Mouse (Mus musculus) lung, postnatal 14 days (tissue): Measurements from ENCODE around the gene Gga3.

ENCODE experiments used
- DNase-seq: peaks from one replicate; pipeline ENCODE4 v3.0.0; 2021

The Gga3 gene

DNA sequence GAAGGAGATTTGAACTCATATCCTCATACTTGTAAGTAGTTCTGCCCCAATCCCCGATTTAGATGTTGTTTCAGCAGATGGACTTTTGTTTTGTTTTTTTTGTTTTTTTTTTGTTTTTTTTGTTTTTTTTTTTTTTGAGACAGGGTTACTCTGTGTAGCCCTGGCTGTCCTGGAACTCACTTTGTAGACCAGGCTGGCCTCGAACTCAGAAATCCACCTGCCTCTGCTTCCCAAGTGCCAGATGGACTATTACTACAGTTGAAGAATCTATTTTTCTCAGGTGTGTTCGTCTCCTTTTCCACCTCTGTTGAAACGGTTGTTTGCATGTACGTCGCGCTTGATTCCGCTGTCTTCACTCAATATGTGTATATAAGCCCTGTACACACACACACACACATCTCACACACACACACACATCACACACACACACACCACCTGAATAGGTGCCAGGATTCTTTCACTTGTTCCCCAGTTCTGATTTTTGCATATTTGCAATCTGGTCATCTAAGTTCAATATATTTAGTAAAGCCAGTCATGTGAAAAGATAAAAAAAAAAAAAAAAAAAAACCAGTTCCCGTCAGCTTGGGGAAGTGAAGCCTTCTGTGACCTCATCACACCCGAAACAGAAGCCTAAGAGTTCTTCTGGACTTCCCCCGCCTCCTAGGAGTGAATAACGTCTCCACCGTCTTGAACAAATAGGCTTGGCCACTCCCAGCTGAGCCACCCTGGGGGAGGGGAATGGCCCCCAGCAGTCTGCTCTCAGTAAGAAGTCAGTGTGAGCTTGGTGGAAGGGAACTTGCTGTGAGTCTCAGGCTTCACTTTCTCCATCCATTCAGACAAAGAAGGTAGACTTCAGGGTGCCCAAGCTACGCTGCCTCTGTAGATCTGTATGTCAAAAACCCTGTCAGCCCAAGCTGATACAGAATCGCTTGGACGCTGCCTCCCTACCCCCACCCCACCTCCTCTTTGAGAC lies 27.0 kb upstream of the Gga3 start:
- DNase-seq, result peak; percentile 57

- DNase-seq, result no peak
Observed at GRCm38 (mm10) chr11:115629734-115630531, 26.1 kb upstream of the Gga3 start.

GRCm38 (mm10) chr11:115628465-115629101 lies 24.7 kb upstream of the Gga3 start:
- no peak for DNase-seq

- peak; percentile 99 for DNase-seq
Observed at GRCm38 (mm10) chr11:115627705-115628464, 24.0 kb upstream of the Gga3 start, which contains the start of gene Slc25a19. Gene Slc25a19, minus strand, starts transcription at chr11:115628295.

DNA sequence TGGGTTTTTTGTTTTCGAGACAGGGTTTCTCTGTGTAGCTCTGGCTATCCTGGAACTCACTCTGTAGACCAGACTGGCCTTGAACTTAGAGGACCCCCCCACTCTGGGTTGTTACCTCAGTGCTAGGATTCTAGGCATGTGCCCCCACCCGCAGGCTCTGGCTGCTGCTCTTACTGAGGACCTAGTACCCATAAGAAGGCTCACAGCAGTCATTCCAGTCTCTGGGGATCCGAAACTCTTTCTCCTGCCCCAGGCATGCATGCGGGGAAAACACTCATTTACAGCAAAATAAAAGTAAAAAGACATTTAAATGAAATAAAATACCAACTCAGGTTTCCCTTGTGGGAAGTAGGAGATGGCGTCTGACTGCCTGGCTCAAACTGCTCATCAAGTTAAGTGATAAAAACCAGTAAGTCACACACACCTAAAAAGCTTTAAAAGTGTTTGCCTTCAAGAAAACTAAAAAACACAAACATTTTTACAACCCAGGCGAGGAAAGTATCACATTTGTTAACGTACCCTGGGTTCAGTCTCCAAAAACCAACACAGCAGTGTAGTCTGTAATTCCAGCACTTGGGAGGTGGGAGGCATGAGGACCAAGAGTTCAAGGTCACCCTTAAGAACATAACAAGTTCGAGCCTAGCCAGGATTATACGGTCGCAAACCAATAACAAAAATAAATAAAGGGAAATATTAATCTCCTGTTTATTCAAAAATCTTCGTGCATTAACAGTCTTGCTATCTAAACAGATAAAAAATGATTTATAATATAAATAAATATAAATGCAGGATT lies 23.2 kb upstream of the Gga3 start:
- no peak for DNase-seq

GRCm38 (mm10) chr11:115625877-115626276 lies 22.0 kb upstream of the Gga3 start:
- DNase-seq, result no peak

- DNase-seq, result no peak
Observed at GRCm38 (mm10) chr11:115623487-115624070, 19.7 kb upstream of the Gga3 start.

DNA sequence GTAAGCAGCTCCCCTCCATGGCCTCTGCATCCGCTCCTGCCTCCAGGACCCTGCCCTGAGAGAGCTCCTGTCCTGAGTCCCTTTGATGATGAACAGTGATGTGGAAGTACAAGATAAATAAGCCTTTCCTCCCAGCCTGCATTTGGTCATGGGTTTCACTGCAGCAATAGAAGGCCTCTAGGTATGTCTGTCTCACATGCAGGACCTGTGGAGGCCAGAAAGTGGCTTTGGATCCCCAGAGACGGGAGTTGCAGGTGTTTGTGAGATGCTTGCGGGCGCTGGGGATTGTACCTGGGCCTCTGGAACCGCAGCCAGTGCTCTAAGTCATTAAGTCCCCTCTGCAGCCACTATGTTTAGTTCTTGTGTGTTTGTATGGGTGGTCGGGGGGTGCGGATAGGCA lies 16.1 kb upstream of the Gga3 start:
- no peak for DNase-seq

DNA sequence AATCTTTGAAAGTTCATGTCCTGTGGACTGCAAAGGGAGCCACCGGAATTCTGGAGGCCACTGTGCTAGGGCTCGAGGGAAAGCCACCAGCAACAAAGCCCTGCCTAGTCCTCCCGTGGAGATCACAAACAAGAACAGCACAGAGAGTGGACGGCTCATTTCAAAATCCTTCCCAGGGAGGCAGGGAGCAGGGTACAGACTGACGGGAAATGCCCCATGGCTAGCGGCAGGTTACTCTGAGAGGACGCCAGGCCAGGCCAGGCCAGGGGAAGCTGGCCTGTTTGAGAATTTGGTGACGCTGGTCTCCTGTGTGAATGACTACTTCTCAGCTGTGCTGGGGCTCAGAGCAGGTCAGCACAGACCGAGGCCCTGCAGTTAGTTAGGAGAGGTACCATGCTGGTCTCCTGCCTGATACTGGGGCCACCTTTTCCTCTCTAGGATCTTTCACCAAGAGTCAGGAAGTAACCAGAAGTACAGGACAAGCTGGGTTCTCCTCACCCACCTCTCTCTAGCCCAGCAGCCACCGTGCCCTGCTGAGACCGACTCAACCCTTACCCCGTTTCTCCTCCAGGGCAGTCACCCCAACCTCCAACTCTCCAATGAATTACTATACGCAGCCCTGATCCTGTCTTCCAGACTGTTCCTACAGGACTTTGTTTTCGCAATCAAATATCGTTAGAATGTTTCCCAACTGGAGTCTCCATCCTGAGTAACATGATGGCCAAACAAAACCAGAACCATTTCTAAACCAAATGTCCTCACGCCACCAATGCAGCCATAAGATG lies 15.1 kb upstream of the Gga3 start:
- DNase-seq, result no peak

GRCm38 (mm10) chr11:115618001-115618400 lies 14.2 kb upstream of the Gga3 start:
- no peak for DNase-seq

DNA sequence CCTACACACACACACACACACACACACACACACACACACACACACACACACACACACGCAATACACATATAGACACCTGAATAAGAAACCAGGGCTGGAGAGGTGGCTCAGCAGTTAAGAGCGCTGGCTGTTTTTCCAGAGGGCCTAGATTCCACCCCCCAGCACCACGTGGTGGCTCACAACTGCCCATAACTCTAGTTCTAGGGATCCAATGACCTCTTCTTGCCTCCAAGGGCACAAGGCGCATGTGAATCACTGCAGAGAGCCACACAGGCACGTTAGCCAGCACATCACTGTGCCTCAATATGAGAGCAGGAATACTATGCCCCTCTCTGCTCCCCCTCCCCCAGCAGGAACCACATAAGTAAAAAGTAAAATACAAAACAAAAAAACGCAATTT lies 13.0 kb upstream of the Gga3 start:
- no peak for DNase-seq

- DNase-seq, result no peak
Observed at GRCm38 (mm10) chr11:115616371-115616770, 12.5 kb upstream of the Gga3 start.

DNA sequence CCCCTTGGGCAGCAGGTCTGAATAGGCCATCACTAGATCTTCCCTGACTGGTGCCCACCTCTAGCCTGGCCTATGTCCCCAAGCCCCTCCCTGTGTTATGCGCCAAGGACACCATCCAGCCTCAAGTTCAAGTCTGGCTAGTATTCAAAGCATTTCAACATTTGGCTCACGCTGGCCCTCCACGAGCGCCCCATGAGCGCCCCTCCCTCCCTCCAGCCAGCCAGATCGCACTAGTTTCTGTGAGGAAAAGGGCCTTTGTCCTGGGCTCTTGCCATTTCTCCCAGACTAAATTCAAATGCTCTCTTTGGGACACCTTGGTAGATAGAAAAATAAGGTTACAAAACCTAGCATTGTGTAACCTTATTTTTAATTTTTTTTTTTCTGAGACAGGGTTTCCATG lies 12.0 kb upstream of the Gga3 start:
- DNase-seq, result no peak

DNA sequence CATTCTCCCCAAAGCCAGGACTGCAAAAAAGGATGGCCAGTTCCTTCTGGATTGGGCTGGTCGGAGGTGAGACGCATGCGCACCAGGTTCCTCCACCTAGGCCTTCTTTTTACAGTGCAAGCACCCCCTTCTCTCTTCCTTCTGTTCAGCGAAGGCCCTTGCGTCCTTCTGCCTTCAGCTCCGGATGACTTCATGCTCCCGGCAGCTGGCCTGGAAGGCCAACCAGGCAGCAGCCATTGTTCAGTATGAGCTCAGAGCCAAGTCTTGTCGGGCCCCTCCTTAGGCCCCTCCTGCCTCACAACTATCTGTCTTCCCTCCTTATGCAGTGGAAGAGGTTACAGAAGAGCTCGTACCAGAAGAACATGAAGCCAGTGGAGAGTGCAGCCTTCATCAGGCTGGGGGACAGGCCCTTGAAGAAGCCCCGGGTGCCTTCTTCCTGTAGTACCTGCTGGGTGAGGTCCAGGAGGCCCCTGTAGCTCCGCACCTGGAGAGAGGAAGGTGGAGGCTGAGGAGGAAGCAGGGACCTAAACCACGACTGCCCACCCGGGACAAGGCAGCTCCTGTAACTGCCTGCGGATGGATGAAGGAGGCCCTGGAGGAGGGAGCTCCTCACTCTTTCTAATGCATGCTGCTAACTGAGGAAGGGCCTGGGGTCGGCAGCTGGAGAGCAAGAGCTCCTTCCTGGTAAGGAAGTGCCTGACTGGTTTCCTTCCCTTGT lies 11.4 kb upstream of the Gga3 start:
- no peak for DNase-seq

DNA sequence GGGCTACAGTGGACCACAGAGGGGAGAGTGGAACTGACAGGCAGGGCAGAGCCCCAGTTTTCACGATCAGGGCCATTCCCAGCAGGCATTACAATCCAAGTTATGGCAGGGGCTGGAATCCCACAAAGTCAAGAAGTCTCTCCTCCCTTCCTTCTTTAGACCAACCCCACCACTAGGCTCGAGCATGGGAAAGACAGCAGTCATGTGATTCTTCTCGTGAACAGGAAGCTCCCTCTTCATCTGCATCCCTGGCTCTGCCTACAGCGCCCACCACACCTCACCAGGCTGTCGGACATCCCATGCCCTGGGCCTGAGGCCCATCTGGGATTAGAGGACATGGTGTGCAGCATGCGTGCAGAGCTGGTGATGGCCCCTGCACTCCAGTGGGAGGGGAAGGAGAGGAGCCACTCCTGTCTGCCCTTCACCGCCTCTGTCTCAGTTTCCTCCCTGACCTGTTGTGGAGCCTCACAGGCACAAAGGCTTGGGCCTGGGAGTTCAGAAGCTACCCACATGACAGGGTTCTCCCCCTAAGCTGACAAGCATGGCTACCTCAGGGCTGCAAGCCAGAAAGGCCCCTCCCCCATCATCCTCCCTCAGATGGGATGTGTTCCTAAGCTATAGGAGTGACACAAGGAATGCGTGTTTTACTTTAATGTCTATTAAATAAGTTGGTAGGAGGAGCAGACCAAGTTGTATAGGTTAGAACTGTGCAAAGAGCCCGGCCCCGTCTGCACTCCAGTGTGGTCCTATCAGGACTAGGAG lies 10.7 kb upstream of the Gga3 start:
- no peak for DNase-seq

DNA sequence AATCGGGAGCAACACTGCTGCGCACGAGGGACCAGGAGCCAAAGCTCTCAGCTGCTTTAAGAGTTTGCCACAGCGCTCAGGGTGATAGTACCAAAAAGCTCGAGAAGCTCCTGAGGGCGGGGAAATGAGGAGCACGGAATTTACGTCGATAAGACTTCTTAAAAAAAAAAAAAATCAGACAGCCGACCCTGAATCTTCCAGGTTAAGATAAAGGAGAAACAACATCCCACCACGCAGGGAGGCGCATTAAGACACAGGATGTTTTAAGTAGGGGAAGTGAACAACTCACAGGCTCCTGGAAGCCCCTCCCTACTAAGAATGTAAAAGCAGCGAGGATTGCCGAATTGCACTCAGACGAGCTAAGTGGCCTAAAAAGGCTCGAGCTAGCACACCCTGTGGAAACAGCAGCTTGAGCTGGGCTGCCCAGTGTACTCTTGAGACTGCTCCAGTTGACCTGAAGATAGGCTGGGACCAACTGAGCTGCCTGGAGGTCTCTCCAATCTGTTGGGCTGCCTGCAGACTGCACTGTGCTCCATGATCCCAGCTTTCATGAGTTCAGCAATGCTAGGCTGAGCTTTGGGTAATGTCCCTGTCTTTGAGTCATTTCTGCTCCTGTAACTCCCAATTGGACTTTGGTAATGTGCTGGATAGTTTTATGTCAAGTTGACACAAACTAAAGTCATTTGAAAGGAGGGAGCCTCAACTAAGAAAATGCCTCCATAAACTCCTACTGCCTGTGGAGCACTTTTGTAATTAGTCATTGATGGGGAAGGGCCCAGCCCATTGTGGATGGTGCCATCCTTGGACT lies 9.5 kb upstream of the Gga3 start:
- DNase-seq, result peak; percentile 48

GRCm38 (mm10) chr11:115612410-115613137 lies 8.7 kb upstream of the Gga3 start, which contains the start of gene Mif4gd:
Gene Mif4gd, minus strand, starts transcription at chr11:115612969.
- DNase-seq, result peak; percentile 95
